Mouse (Mus musculus): ENCODE results near the gene Ret.

The Ret gene

GRCm38 (mm10) chr6:118150128-118150527 is 47.4 kb downstream of the Ret start:
- no peaks in the 10 kb centered on the region for H3K27me3 ChIP-seq (ENCODE audit: insufficient read depth, low read length)
- H3K9me3 ChIP-seq (ENCODE audit: low read length) = no peaks in the 10 kb centered on the region
- no peaks in the 10 kb centered on the region for H3K4me1 ChIP-seq (replicated peaks; ENCODE audit: low read depth, low read length)
- no peak overlapping the region for H3K4me3 ChIP-seq (replicated peaks; ENCODE audit: low read length)
- no peaks in the 10 kb centered on the region for H3K36me3 ChIP-seq (ENCODE audit: insufficient read depth, low read length)
- TF ChIP-seq POU5F1 (IDR thresholded peaks at IDR 0.05; ENCODE audit: borderline replicate concordance, low read length) (no peak), NANOG (IDR thresholded peaks at IDR 0.05; ENCODE audit: borderline replicate concordance, low read length) (no peak), CTCF (conservative IDR thresholded peaks at IDR 0.05; ENCODE audit: low read length) (no peak)

DNA sequence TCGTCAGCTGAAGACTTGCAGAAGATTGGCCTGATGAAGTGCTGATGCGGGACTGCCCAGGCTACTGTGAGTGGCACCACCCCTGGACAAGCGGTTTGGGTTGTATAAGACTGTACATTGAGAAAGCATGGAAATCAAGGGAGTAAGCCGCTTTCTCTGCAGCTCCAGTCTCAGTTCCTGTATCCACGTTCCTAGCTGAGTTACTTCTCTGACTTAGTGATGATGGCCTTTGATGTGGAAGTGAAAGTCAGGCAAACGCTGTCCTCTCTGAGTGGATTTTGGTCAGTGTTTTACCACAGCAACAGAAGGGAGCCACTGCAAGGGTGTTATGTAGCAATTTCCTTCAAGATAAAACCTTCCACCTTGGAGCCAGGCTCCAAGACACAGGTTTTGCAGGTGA is 56.6 kb downstream of the Ret start:
- no peaks in the 10 kb centered on the region for H3K36me3 ChIP-seq (ENCODE audit: insufficient read depth, low read length)
- TF ChIP-seq CTCF (conservative IDR thresholded peaks at IDR 0.05; ENCODE audit: low read length) (no peak), NANOG (IDR thresholded peaks at IDR 0.05; ENCODE audit: borderline replicate concordance, low read length) (no peak), POU5F1 (IDR thresholded peaks at IDR 0.05; ENCODE audit: borderline replicate concordance, low read length) (no peak)
- H3K9me3 ChIP-seq (ENCODE audit: low read length) = no peaks in the 10 kb centered on the region
- H3K4me3 ChIP-seq (replicated peaks; ENCODE audit: low read length) = no peak overlapping the region
- peaks cover 24% of the 10 kb centered on the region for H3K4me1 ChIP-seq (replicated peaks; ENCODE audit: low read depth, low read length)
- no peaks in the 10 kb centered on the region for H3K27me3 ChIP-seq (ENCODE audit: insufficient read depth, low read length)

DNA sequence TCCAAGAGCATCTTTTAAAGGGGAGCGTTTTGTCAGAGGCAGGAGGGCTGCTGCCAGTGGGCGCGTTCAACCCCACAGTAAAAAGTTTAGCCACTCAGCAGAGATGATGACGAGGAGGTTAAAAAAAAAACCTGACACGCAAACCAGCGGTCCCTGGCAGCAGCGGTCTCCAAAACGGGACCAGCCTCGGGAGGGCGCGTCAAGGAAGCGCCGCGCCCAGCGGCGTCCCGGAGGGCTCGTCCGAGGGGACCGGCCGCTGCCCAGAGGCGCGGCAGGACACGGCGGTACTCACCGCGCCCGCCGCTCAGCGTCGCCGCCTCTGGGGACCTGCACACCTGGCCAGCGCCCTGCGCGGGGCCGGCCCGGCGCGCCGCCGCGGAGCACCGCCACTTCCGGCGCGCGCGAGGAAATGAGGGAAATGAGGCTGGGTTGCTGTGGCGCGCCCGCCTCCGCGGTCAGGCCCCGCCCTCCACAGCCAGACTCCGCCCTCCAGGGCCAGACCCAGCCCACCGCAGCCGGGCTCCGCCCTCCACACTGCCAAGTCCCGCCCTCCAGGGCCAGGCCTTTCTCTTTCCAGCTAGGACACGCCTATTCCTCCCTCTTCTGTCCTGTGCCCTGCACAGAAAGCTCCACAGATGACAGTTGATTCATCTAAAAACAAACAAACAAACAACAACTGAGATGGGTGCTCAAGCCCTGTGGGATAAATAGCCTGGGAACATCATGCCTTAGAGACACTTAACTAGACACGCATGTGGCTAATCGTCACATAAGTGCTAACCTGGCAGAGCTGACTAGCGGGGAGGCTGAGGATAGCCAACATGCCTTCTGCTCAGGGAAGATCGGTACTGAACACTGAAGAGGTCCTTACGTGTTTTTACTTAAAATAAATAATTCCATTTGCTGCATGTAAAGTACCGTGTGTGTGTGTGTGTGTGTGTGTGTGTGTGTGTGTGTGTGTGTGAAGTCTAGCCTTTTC is 58.5 kb downstream of the Ret start, which contains the start of gene Csgalnact2:
TSS of gene Csgalnact2 (minus strand) at position 410 of the 979 bp plus-strand sequence.
- Histone ChIP-seq H3K27me3 (ENCODE audit: insufficient read depth, low read length) (no peaks in the 10 kb centered on the region), H3K9me3 (ENCODE audit: low read length) (no peaks in the 10 kb centered on the region), H3K4me1 (replicated peaks; ENCODE audit: low read depth, low read length) (peaks cover 24% of the 10 kb centered on the region), H3K36me3 (ENCODE audit: insufficient read depth, low read length) (no peaks in the 10 kb centered on the region), H3K4me3 (replicated peaks; ENCODE audit: low read length) (peak within 1 kb of the TSS; percentile 90)
- TF ChIP-seq POU5F1 (IDR thresholded peaks at IDR 0.05; ENCODE audit: borderline replicate concordance, low read length) = no peak
- no peak for TF ChIP-seq NANOG (IDR thresholded peaks at IDR 0.05; ENCODE audit: borderline replicate concordance, low read length)
- TF ChIP-seq CTCF (conservative IDR thresholded peaks at IDR 0.05; ENCODE audit: low read length) = no peak

DNA sequence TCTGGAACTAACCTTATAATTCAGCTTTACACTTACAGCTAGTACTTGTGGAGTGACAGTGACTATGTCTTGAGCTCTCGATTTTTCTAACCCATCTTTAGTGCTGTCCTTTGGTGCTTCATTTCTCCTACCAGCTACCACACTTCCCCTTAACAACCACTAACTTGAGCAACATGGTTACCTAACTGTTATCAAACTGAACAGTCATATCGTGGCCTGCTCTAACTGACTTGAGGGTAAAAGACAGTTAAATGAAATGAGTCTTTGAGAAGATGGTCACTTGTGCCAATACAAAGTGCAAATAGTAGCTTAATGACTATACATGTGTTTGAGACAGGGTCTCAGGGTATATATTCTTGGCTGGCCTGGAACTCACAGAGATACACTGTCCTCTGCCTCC is 60.4 kb downstream of the Ret start:
- TF ChIP-seq POU5F1 (IDR thresholded peaks at IDR 0.05; ENCODE audit: borderline replicate concordance, low read length) (no peak), CTCF (conservative IDR thresholded peaks at IDR 0.05; ENCODE audit: low read length) (no peak), NANOG (IDR thresholded peaks at IDR 0.05; ENCODE audit: borderline replicate concordance, low read length) (no peak)
- peaks cover 10% of the 10 kb centered on the region for H3K4me1 ChIP-seq (replicated peaks; ENCODE audit: low read depth, low read length)
- H3K9me3 ChIP-seq (ENCODE audit: low read length) = no peaks in the 10 kb centered on the region
- no peak overlapping the region for H3K4me3 ChIP-seq (replicated peaks; ENCODE audit: low read length)
- H3K27me3 ChIP-seq (ENCODE audit: insufficient read depth, low read length) = no peaks in the 10 kb centered on the region
- H3K36me3 ChIP-seq (ENCODE audit: insufficient read depth, low read length) = no peaks in the 10 kb centered on the region

- no peak for TF ChIP-seq CTCF (conservative IDR thresholded peaks at IDR 0.05; ENCODE audit: low read length)
- no peak for TF ChIP-seq POU5F1 (IDR thresholded peaks at IDR 0.05; ENCODE audit: borderline replicate concordance, low read length)
- TF ChIP-seq NANOG (IDR thresholded peaks at IDR 0.05; ENCODE audit: borderline replicate concordance, low read length) = no peak
- H3K4me1 ChIP-seq (replicated peaks; ENCODE audit: low read depth, low read length) = peaks cover 8% of the 10 kb centered on the region
Observed at GRCm38 (mm10) chr6:118134461-118134860, 63.1 kb downstream of the Ret start.

DNA sequence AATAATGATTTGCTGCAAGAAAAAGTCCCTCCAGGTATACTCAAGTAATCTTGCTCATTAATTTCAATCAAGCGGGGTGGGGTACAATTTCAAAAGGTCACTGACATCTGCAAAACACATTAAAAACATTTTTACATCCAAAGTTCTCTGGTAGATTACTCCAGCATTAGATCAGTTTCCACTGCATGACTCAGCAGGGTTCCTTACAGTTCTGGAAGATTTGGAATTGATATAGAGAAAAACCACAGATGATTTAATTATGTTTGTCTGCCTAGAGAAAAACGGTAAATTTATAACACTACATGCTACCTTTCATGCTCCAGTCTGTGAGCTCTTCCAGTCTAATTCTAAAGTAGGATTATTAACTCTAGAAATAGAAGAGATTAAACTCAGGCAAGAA is 67.5 kb downstream of the Ret start:
- no peaks in the 10 kb centered on the region for H3K9me3 ChIP-seq (ENCODE audit: low read length)
- no peak overlapping the region for H3K4me3 ChIP-seq (replicated peaks; ENCODE audit: low read length)
- no peaks in the 10 kb centered on the region for H3K27me3 ChIP-seq (ENCODE audit: insufficient read depth, low read length)
- H3K36me3 ChIP-seq (ENCODE audit: insufficient read depth, low read length) = no peaks in the 10 kb centered on the region
- H3K4me1 ChIP-seq (replicated peaks; ENCODE audit: low read depth, low read length) = no peaks in the 10 kb centered on the region
- TF ChIP-seq POU5F1 (IDR thresholded peaks at IDR 0.05; ENCODE audit: borderline replicate concordance, low read length) (no peak), NANOG (IDR thresholded peaks at IDR 0.05; ENCODE audit: borderline replicate concordance, low read length) (no peak), CTCF (conservative IDR thresholded peaks at IDR 0.05; ENCODE audit: low read length) (no peak)

More at GRCm38 (mm10) chr6:118134461-118134860, 63.1 kb downstream of the Ret start:
- Histone ChIP-seq H3K36me3 (ENCODE audit: insufficient read depth, low read length) (no peaks in the 10 kb centered on the region), H3K9me3 (ENCODE audit: low read length) (no peaks in the 10 kb centered on the region), H3K4me3 (replicated peaks; ENCODE audit: low read length) (no peak overlapping the region), H3K27me3 (ENCODE audit: insufficient read depth, low read length) (no peaks in the 10 kb centered on the region)

- no peak for TF ChIP-seq NANOG (IDR thresholded peaks at IDR 0.05; ENCODE audit: borderline replicate concordance, low read length)
- TF ChIP-seq CTCF (conservative IDR thresholded peaks at IDR 0.05; ENCODE audit: low read length) = no peak
- no peak for TF ChIP-seq POU5F1 (IDR thresholded peaks at IDR 0.05; ENCODE audit: borderline replicate concordance, low read length)
- no peaks in the 10 kb centered on the region for H3K27me3 ChIP-seq (ENCODE audit: insufficient read depth, low read length)
- H3K4me1 ChIP-seq (replicated peaks; ENCODE audit: low read depth, low read length) = no peaks in the 10 kb centered on the region
- H3K9me3 ChIP-seq (ENCODE audit: low read length) = no peaks in the 10 kb centered on the region
- H3K36me3 ChIP-seq (ENCODE audit: insufficient read depth, low read length) = 0 out of 2 replicates have a peak, but pooled peaks cover 9% of the 10 kb centered on the region
- no peak overlapping the region for H3K4me3 ChIP-seq (replicated peaks; ENCODE audit: low read length)
Observed at GRCm38 (mm10) chr6:118127827-118128487, 69.6 kb downstream of the Ret start.

GRCm38 (mm10) chr6:118127198-118127597 is 70.3 kb downstream of the Ret start:
- no peaks in the 10 kb centered on the region for H3K27me3 ChIP-seq (ENCODE audit: insufficient read depth, low read length)
- TF ChIP-seq POU5F1 (IDR thresholded peaks at IDR 0.05; ENCODE audit: borderline replicate concordance, low read length) = no peak
- TF ChIP-seq CTCF (conservative IDR thresholded peaks at IDR 0.05; ENCODE audit: low read length) = no peak
- no peak for TF ChIP-seq NANOG (IDR thresholded peaks at IDR 0.05; ENCODE audit: borderline replicate concordance, low read length)
- H3K4me1 ChIP-seq (replicated peaks; ENCODE audit: low read depth, low read length) = no peaks in the 10 kb centered on the region
- H3K36me3 ChIP-seq (ENCODE audit: insufficient read depth, low read length) = 0 out of 2 replicates have a peak, but pooled peaks cover 10% of the 10 kb centered on the region
- no peak overlapping the region for H3K4me3 ChIP-seq (replicated peaks; ENCODE audit: low read length)
- H3K9me3 ChIP-seq (ENCODE audit: low read length) = no peaks in the 10 kb centered on the region

Data from E14TG2a.4 (cell line).